Mouse (Mus musculus) CD4-positive naive resting alpha-beta T cell, adult 57 days (primary cell): Measurements from ENCODE around the gene Gm28079. TPM values are rescaled to one million over a fixed set of nuclear protein-coding genes. Genes with fewer than 3 reads are reported as not detected.

Experiments
- total RNA-seq: library from RNA; stranded (reverse); gene quantifications from one replicate; pipeline ENCODE4 v1.2.4, GENCODE M21; 2023

The Gm28079 gene
- total RNA-seq: not detected

GRCm38 (mm10) chrY:70014799-70015198 lies at the start of gene Gm28079:
TSS of gene Gm28079 (minus strand) at chrY:70014899.

